Mouse (Mus musculus) midbrain, embryonic 16.5 days (tissue): ENCODE results near the gene Pank3. TPM values are rescaled to one million over a fixed set of nuclear protein-coding genes. Genes with fewer than 3 reads are reported as not detected.
A peak's percentile ranks its signal among the peaks of the same experiment; 100 is the strongest.

ENCODE experiments used
- ATAC-seq: fragments of 200-750 bp; cut with Nextera tagmentation; 2 replicates; pipeline ENCODE4 v1.8.0; 2017; ENCODE audit warnings: moderate TSS enrichment
- H3K27ac ChIP-seq: fragments of 300-500 bp; sonication (generic); 2 replicates; pipeline ENCODE4 v1.5.1; 2014; ENCODE audit warnings: mild to moderate bottlenecking, low read length, mixed read lengths
- H3K27me3 ChIP-seq: fragments of 300-500 bp; sonication (generic); 2 replicates; pipeline ENCODE4 v1.6.1; 2014; ENCODE audit warnings: low read depth, low read length, mixed read lengths; ENCODE audit not compliant: control insufficient read depth, insufficient read depth
- H3K36me3 ChIP-seq: fragments of 300-500 bp; sonication (generic); 2 replicates; pipeline ENCODE4 v1.6.1; 2014; ENCODE audit warnings: mild to moderate bottlenecking, low read length, moderate library complexity, mixed read lengths; ENCODE audit not compliant: control insufficient read depth, insufficient read depth
- H3K4me1 ChIP-seq: fragments of 300-500 bp; sonication (generic); 2 replicates; pipeline ENCODE4 v1.6.1; 2014; ENCODE audit warnings: mild to moderate bottlenecking, low read length, mixed read lengths; ENCODE audit not compliant: control insufficient read depth, insufficient read depth
- H3K4me2 ChIP-seq: fragments of 300-500 bp; sonication (generic); 2 replicates; pipeline ENCODE4 v1.6.1; 2014; ENCODE audit warnings: mild to moderate bottlenecking, low read length, mixed read lengths
- H3K4me3 ChIP-seq: fragments of 300-500 bp; sonication (generic); 2 replicates; pipeline ENCODE4 v1.5.1; 2014; ENCODE audit warnings: low read depth, mild to moderate bottlenecking, low read length, moderate library complexity, mixed read lengths
- H3K9ac ChIP-seq: fragments of 300-500 bp; sonication (generic); 2 replicates; pipeline ENCODE4 v1.6.1; 2014; ENCODE audit warnings: low read depth, low read length, mixed read lengths
- H3K9me3 ChIP-seq: fragments of 300-500 bp; sonication (generic); replicated peaks from 2 replicates; pipeline ENCODE4 v1.6.1; 2014; ENCODE audit warnings: mild to moderate bottlenecking, low read length, mixed read lengths; ENCODE audit not compliant: control insufficient read depth, poor library complexity, severe bottlenecking
- WGBS: fragments of 180-500 bp; shearing (Covaris S2); extraction: QIAGEN DNeasy Blood & Tissue Kit; methylation state at CpG from one replicate; pipeline ENCODE4 v1.1.7; 2014; 5-methylcytosine and 5-hydroxymethylcytosine counted together
- polyA plus RNA-seq: library from polyadenylated mRNA; unstranded; fragments of >200 nt; fragmentation: Nextera tagmentation; extraction: Ambion mirVana; gene quantifications from 2 replicates; pipeline ENCODE4 v1.2.1, GENCODE M21; 2015

Pank3 gene
- 20.5 and 22.4 TPM in 2 replicates for polyA plus RNA-seq

DNA sequence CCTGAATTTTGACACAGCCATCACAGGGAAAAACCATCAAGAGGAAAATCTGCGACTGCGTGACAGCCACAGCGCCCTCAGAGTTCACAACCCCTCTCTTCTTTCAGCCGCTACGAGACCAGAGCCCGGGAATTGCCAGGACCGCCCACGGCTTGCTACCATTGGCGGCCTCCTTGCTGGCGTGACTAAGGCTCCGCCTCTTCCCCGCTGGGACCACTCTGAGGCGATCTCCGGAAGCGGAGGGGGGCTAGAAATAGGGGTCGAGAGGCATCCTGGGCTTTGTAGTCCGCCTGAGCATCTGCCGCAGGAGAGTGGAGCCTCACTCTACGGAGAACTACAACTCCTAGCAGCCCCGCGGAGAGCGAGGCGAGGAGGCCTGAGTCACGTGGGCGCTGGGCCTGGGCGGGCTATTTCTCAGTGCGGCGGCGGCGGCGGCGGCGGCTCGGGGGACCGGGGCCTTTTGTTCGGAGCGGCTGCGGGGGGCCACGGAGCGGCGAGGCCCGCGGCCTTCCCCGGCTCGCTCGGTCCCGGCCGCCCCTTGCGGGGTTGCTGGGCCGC is at the start of gene Pank3:
Gene Pank3, plus strand, starts transcription at position 297 of the 558 bp plus-strand sequence.
- Histone ChIP-seq H3K9ac (peak within 1 kb of the TSS; percentile 88), H3K9me3 (no peaks in the 10 kb centered on the region), H3K27ac (peak within 1 kb of the TSS; percentile 96), H3K36me3 (no peaks in the 10 kb centered on the region), H3K4me2 (peak within 1 kb of the TSS; percentile 92), H3K4me1 (peaks cover 20% of the 10 kb centered on the region), H3K27me3 (no peaks in the 10 kb centered on the region), H3K4me3 (peak within 1 kb of the TSS; percentile 80)
- peak; percentile 100 for ATAC-seq
- WGBS = 0% methylated on average over 36 of the region's 50 CpGs

- no peaks in the 10 kb centered on the region for H3K36me3 ChIP-seq
- no peak overlapping the region for H3K9ac ChIP-seq
- H3K4me3 ChIP-seq = no peak overlapping the region
- no peaks in the 10 kb centered on the region for H3K27me3 ChIP-seq
- WGBS = 90% methylated on average over 5 of the region's 5 CpGs
- ATAC-seq = no peak
- no peak overlapping the region for H3K4me2 ChIP-seq
- no peaks in the 10 kb centered on the region for H3K4me1 ChIP-seq
- H3K9me3 ChIP-seq = no peaks in the 10 kb centered on the region
- H3K27ac ChIP-seq = no peak overlapping the region
Observed at GRCm38 (mm10) chr11:35723876-35724275, 45.4 kb upstream of the Pank3 start.

GRCm38 (mm10) chr11:35726341-35726846 is 42.9 kb upstream of the Pank3 start:
- H3K4me3 ChIP-seq = no peak overlapping the region
- ATAC-seq = no peak
- H3K27me3 ChIP-seq = no peaks in the 10 kb centered on the region
- no peaks in the 10 kb centered on the region for H3K36me3 ChIP-seq
- no peaks in the 10 kb centered on the region for H3K9me3 ChIP-seq
- H3K4me2 ChIP-seq = no peak overlapping the region
- H3K9ac ChIP-seq = no peak overlapping the region
- 78% methylated on average over 8 of the region's 8 CpGs for WGBS
- H3K4me1 ChIP-seq = no peaks in the 10 kb centered on the region
- H3K27ac ChIP-seq = no peak overlapping the region

- Histone ChIP-seq H3K27me3 (no peaks in the 10 kb centered on the region), H3K27ac (no peak overlapping the region), H3K36me3 (no peaks in the 10 kb centered on the region), H3K9me3 (no peaks in the 10 kb centered on the region), H3K4me1 (no peaks in the 10 kb centered on the region), H3K4me3 (no peak overlapping the region), H3K4me2 (no peak overlapping the region), H3K9ac (no peak overlapping the region)
- 89% methylated on average over 1 of the region's 1 CpGs for WGBS
- ATAC-seq = no peak
Observed at GRCm38 (mm10) chr11:35728200-35728599, 41.1 kb upstream of the Pank3 start.

DNA sequence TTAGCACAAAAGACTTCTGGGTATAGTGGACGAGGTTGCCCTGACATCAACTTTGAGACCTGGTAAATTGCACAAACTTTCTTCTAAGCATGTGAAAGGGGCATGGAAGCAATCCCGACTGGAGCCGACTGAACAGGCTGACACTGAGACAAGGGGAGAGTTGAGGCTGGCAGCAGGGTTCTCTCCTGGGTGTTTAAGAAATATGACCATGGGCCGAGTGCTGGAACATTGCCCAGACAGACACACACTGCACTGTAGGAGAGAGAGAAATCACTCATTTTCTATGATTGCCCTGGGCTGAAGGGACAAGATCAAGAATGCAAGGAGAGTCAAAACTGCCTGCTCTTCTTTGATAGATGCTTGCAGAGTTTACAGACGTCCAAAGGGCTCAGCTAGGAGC is 40.1 kb upstream of the Pank3 start:
- Histone ChIP-seq H3K4me2 (no peak overlapping the region), H3K4me3 (no peak overlapping the region), H3K9ac (no peak overlapping the region), H3K27ac (no peak overlapping the region), H3K27me3 (no peaks in the 10 kb centered on the region), H3K36me3 (no peaks in the 10 kb centered on the region), H3K4me1 (no peaks in the 10 kb centered on the region), H3K9me3 (no peaks in the 10 kb centered on the region)
- ATAC-seq = no peak
- 34% methylated on average over 5 of the region's 5 CpGs for WGBS

- Histone ChIP-seq H3K27ac (no peak overlapping the region), H3K27me3 (no peaks in the 10 kb centered on the region), H3K4me3 (no peak overlapping the region), H3K4me2 (no peak overlapping the region), H3K36me3 (no peaks in the 10 kb centered on the region), H3K9me3 (no peaks in the 10 kb centered on the region), H3K4me1 (no peaks in the 10 kb centered on the region), H3K9ac (no peak overlapping the region)
- no peak for ATAC-seq
- 65% methylated on average over 1 of the region's 1 CpGs for WGBS
Observed at GRCm38 (mm10) chr11:35732366-35732765, 36.9 kb upstream of the Pank3 start.

GRCm38 (mm10) chr11:35736817-35737216 is 32.5 kb upstream of the Pank3 start:
- no peak for ATAC-seq
- H3K4me2 ChIP-seq = no peak overlapping the region
- no peaks in the 10 kb centered on the region for H3K36me3 ChIP-seq
- H3K9ac ChIP-seq = no peak overlapping the region
- no peaks in the 10 kb centered on the region for H3K27me3 ChIP-seq
- no peak overlapping the region for H3K27ac ChIP-seq
- H3K4me3 ChIP-seq = no peak overlapping the region
- H3K9me3 ChIP-seq = no peaks in the 10 kb centered on the region
- no peaks in the 10 kb centered on the region for H3K4me1 ChIP-seq
- WGBS = 71% methylated on average over 2 of the region's 2 CpGs

GRCm38 (mm10) chr11:35737262-35737661 is 32.0 kb upstream of the Pank3 start:
- H3K9me3 ChIP-seq = no peaks in the 10 kb centered on the region
- ATAC-seq = no peak
- WGBS = 98% methylated on average over 2 of the region's 2 CpGs

DNA sequence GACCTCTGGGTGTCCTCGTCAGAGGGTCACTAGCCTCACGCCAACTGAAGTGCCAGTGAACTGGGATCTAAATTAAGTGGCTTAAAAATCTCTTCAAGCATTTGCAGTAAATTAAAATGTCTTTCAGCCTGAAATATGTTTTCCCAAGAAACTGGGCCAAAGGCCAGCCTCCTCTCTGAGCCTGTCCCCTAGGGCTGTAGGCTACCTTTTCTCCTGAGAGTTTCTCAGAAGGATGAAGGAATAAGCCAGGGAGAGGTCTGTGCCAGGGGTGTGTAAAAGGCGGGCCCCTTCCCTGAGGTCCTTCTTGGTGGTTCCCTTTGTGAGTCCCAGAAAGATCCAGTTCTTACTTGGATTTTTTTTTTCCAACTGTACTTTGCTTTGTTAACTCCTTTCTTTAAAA is 31.2 kb upstream of the Pank3 start:
- WGBS = 72% methylated on average over 3 of the region's 3 CpGs
- no peaks in the 10 kb centered on the region for H3K9me3 ChIP-seq
- H3K36me3 ChIP-seq = no peaks in the 10 kb centered on the region
- no peaks in the 10 kb centered on the region for H3K27me3 ChIP-seq
- no peak overlapping the region for H3K9ac ChIP-seq
- H3K4me3 ChIP-seq = no peak overlapping the region
- no peaks in the 10 kb centered on the region for H3K4me1 ChIP-seq
- ATAC-seq = no peak
- H3K27ac ChIP-seq = no peak overlapping the region
- no peak overlapping the region for H3K4me2 ChIP-seq

More at GRCm38 (mm10) chr11:35737262-35737661, 32.0 kb upstream of the Pank3 start:
- no peaks in the 10 kb centered on the region for H3K4me1 ChIP-seq
- no peaks in the 10 kb centered on the region for H3K36me3 ChIP-seq
- no peak overlapping the region for H3K4me3 ChIP-seq
- H3K9ac ChIP-seq = no peak overlapping the region
- no peak overlapping the region for H3K4me2 ChIP-seq
- H3K27me3 ChIP-seq = no peaks in the 10 kb centered on the region
- H3K27ac ChIP-seq = no peak overlapping the region
